Mouse (Mus musculus) layer of hippocampus, postnatal 14 days (tissue): ENCODE measurements at regions not wholly inside any gene's neighbourhood (a gene's known extent, or its start where the extent isn't known, plus 50 kb on each side); places are given as distances from the start of the nearest gene placed in this dataset.
A peak's percentile ranks its signal among the peaks of the same experiment; 100 is the strongest.
"Not testable (repeated sequence)": the region's sequence is repeated elsewhere in the genome, so short reads cannot be mapped to it uniquely, and the experiment has no call there.

Source experiments
- DNase-seq, 2 experiments: peaks; one replicate each; pipeline ENCODE4 v3.0.0; 2021 to 2022; ENCODE audit warnings: low spot score in 2 of 2, mixed read lengths in 1 of 2

DNA sequence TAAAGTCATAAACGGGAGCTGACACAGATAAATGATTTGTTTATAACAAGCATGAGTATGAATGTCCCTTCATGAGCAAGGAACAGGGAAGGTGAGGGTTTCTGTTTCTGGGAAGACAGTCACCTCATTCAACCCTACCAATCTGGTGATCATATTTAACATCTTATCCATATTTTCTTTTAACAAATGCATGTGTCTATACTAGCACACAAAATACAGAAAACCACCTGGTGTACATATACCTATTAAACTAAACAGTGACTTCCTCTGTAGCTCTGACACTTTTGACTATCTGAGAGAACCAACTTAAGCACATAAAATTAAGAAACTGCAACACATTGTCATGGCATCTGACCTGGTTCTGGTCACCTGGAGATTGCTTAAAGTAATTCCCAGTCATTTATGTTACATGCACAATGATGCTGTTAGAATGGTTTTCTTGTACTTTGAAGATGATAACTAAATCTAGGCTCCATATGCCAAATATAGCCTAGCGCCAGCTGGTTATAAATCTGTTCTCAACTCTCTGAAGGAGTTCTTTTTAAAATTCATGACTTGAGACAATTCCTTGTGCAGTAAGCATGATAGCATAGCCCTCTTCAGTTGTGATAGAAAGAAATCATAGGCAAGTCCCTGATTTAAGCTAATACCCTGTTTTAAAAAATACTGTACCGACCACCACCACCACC, 1163.6 kb upstream of the Tyrp1 start:
- peak; percentile 13 to 65 for DNase-seq

DNA sequence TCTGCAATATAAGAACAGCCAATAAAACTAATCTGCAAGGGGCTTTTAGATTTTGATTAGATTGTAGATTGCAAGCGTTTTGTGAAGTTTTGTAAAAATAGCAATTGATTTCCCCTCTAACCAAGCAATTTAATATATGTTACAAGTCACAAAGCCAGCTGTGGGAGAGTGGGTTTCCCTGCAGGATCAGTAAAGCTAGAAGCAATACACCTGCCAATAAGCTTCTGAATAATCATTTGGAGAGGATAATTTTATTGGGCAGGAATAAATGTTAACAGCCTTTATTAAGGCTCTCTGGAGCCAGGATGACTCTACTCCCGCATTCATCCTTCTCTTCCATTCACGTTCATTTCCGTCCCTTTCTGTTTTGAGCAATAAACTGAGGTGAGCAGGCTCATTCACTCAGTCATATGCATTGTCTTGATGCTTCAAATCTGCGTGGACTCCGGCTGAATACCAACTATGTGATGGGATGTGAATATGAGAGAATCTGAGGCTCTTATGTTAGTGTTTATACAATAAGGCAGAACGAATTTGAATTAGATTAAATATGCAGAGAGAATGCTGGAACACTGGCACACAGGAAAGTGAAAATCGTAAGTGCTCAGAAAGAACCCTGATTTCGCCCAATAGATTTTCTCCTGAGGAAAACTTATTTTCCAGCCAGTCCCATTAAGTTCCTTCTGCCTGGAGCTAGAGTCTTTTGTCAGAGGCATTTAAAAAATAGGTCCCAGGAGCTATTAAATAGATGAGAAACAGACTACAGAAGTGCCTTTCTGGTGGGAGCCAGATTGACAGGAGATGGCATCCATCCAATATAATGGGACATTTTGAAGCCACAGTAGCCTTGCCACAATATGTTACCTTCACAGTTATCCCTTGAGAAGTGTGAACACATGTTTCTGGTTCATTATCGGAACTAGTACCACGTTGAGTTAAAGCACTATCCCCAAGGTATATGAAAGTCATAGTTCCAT, 1138.8 kb upstream of the Tyrp1 start:
- no peak for DNase-seq

DNA sequence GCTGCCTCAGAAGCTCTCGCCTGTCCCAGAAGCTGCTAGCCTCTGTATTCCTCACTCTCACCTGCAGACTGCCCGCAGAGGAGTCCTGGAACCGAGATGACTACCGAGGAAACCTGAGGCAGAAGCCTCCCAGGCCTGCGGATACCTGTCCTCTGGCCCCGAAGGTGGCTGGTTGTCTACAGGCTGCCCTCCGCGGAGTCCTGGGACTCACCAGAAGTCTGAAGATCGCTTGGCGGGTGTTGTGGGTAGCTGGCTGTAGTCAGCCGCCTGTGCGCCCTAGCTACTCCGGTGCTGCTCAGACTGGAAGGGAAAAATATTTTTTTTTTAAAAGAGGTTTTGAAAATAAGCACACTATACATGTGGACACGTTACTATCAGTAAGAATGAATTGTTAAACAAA, 1113.0 kb upstream of the Tyrp1 start:
- not testable (repeated sequence) for DNase-seq

DNA sequence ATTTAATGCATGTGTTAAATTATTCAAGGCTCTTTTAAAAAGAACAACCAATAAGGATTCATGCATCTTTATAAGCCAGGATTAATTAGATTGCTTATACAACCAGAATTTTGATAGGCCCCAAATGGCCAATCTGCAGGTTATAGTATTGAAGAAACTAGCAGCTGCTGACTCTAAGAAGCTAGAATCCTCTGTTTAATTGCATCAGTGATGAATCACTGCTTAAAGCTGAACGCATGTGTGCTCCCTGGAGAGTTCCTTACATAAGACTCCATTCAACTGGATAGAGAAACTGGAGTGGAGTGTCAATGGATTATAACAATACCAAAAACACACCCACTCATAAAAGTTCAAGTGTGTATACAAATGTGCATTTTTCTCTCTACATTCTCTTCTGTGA, 1109.8 kb upstream of the Tyrp1 start:
- no peak for DNase-seq

DNA sequence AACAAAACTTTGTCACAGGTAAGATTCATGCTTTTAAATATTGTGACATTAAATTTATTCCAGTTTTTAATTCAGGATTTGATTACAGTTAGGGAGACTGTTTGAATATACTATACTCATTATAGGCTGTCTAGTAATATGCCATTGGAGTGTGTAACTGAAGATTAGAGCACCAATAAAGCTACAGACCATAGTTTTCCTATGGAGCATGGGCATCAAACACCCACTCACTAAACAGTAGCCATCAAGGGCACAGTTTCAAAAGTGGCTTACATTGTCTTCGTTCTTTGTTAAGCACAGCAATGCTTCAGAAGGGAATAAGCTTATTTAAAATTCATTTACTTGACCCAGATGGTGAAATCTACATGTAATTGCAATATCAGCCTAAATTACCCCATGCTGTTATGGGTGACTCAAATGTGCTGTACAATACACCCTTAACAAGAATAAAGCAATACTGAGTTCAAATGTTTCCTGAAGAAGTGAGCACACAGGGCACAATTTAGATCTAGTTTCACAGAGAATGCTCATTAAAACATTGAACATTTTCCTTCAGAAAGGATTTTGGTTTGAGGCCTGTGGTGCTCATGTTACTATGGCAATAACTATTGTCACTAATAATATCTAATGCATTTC, 1092.9 kb upstream of the Tyrp1 start:
- DNase-seq, result no peak
